Mouse (Mus musculus): ENCODE results near the gene Ankrd55. TPM values are rescaled to one million over a fixed set of nuclear protein-coding genes. Genes with fewer than 3 reads are reported as not detected.

Gene Ankrd55
- total and polyA plus RNA-seq, 2 experiments from 2014 or later: 12.0 to 16.5 TPM

- WGBS: 86% methylated on average over 4 of the region's 4 CpGs
- Histone ChIP-seq H3K27ac (no peak overlapping the region), H3K36me3 (ENCODE audit: insufficient read depth, low read length) (no peaks in the 10 kb centered on the region; the same call in 1 of the 2 replicates), H3K9ac (replicated peaks; ENCODE audit: low read length) (no peak overlapping the region), H3K9me3 (ENCODE audit: low read length) (no peaks in the 10 kb centered on the region), H3K4me3 (ENCODE audit: low read length) (no peak overlapping the region), H3K4me1 (ENCODE audit: insufficient read depth, low read length) (no peaks in the 10 kb centered on the region), H3K4me2 (ENCODE audit: low read depth, low read length) (no peak overlapping the region), H3K27me3 (ENCODE audit: insufficient read depth, low read length) (no peaks in the 10 kb centered on the region)
- DNase-seq (ENCODE audit: low spot score): no peak
- no peak for ATAC-seq
- no peak for TF ChIP-seq CTCF (IDR thresholded peaks at IDR 0.05; ENCODE audit: low read depth)
Observed at GRCm38 (mm10) chr13:112366321-112367029, 78.2 kb downstream of the Ankrd55 start.

GRCm38 (mm10) chr13:112371729-112372128 lies 83.5 kb downstream of the Ankrd55 start:
- ATAC-seq (no peak), DNase-seq (ENCODE audit: low spot score) (no peak)
- Histone ChIP-seq H3K4me2 (ENCODE audit: low read depth, low read length) (no peak overlapping the region), H3K9ac (replicated peaks; ENCODE audit: low read length) (no peak overlapping the region), H3K4me3 (ENCODE audit: low read length) (no peak overlapping the region), H3K36me3 (ENCODE audit: insufficient read depth, low read length) (no peaks in the 10 kb centered on the region), H3K27me3 (ENCODE audit: insufficient read depth, low read length) (no peaks in the 10 kb centered on the region), H3K27ac (no peak overlapping the region), H3K9me3 (ENCODE audit: low read length) (no peaks in the 10 kb centered on the region), H3K4me1 (ENCODE audit: insufficient read depth, low read length) (no peaks in the 10 kb centered on the region)
- WGBS: 94% methylated on average over 4 of the region's 4 CpGs
- no peak for TF ChIP-seq CTCF (IDR thresholded peaks at IDR 0.05; ENCODE audit: low read depth)

GRCm38 (mm10) chr13:112375766-112376165 lies 87.5 kb downstream of the Ankrd55 start:
- Histone ChIP-seq H3K36me3 (ENCODE audit: insufficient read depth, low read length) (no peaks in the 10 kb centered on the region), H3K4me3 (ENCODE audit: low read length) (no peak overlapping the region), H3K27ac (no peak overlapping the region), H3K9me3 (ENCODE audit: low read length) (no peaks in the 10 kb centered on the region), H3K27me3 (ENCODE audit: insufficient read depth, low read length) (no peaks in the 10 kb centered on the region), H3K4me1 (ENCODE audit: insufficient read depth, low read length) (no peaks in the 10 kb centered on the region), H3K9ac (replicated peaks; ENCODE audit: low read length) (no peak overlapping the region), H3K4me2 (ENCODE audit: low read depth, low read length) (no peak overlapping the region)
- peak; percentile 29; the same call in 1 of the 2 replicates for ATAC-seq
- DNase-seq (ENCODE audit: low spot score): peak; percentile 55
- TF ChIP-seq CTCF (IDR thresholded peaks at IDR 0.05; ENCODE audit: low read depth): no peak
- 27% methylated on average over 8 of the region's 8 CpGs for WGBS

- Histone ChIP-seq H3K27me3 (ENCODE audit: insufficient read depth, low read length) (no peaks in the 10 kb centered on the region), H3K27ac (no peak overlapping the region), H3K36me3 (ENCODE audit: insufficient read depth, low read length) (no peaks in the 10 kb centered on the region), H3K9me3 (ENCODE audit: low read length) (no peaks in the 10 kb centered on the region), H3K4me1 (ENCODE audit: insufficient read depth, low read length) (no peaks in the 10 kb centered on the region), H3K9ac (replicated peaks; ENCODE audit: low read length) (no peak overlapping the region), H3K4me2 (ENCODE audit: low read depth, low read length) (no peak overlapping the region), H3K4me3 (ENCODE audit: low read length) (no peak overlapping the region)
- no peak for DNase-seq (ENCODE audit: low spot score)
- no peak for ATAC-seq
- no peak for TF ChIP-seq CTCF (IDR thresholded peaks at IDR 0.05; ENCODE audit: low read depth)
- 88% methylated on average over 9 of the region's 9 CpGs for WGBS
Observed at GRCm38 (mm10) chr13:112378782-112379305, 90.6 kb downstream of the Ankrd55 start.

GRCm38 (mm10) chr13:112381476-112381875 lies 93.2 kb downstream of the Ankrd55 start:
- Histone ChIP-seq H3K27me3 (ENCODE audit: insufficient read depth, low read length) (no peaks in the 10 kb centered on the region), H3K4me2 (ENCODE audit: low read depth, low read length) (no peak overlapping the region), H3K9me3 (ENCODE audit: low read length) (no peaks in the 10 kb centered on the region), H3K4me1 (ENCODE audit: insufficient read depth, low read length) (no peaks in the 10 kb centered on the region), H3K36me3 (ENCODE audit: insufficient read depth, low read length) (no peaks in the 10 kb centered on the region), H3K4me3 (ENCODE audit: low read length) (no peak overlapping the region), H3K27ac (no peak overlapping the region), H3K9ac (replicated peaks; ENCODE audit: low read length) (no peak overlapping the region)
- no peak for DNase-seq (ENCODE audit: low spot score)
- no peak for ATAC-seq
- 80% methylated on average over 2 of the region's 2 CpGs for WGBS
- no peak for TF ChIP-seq CTCF (IDR thresholded peaks at IDR 0.05; ENCODE audit: low read depth)

- Histone ChIP-seq H3K27me3 (ENCODE audit: insufficient read depth, low read length) (no peaks in the 10 kb centered on the region), H3K36me3 (ENCODE audit: insufficient read depth, low read length) (no peaks in the 10 kb centered on the region), H3K4me1 (ENCODE audit: insufficient read depth, low read length) (no peaks in the 10 kb centered on the region), H3K27ac (no peak overlapping the region), H3K4me3 (ENCODE audit: low read length) (no peak overlapping the region), H3K9me3 (ENCODE audit: low read length) (no peaks in the 10 kb centered on the region), H3K4me2 (ENCODE audit: low read depth, low read length) (no peak overlapping the region), H3K9ac (replicated peaks; ENCODE audit: low read length) (no peak overlapping the region)
- ATAC-seq: 0 out of 2 replicates have a peak, but pooled peaks have one; percentile 5
- no peak for DNase-seq (ENCODE audit: low spot score)
- WGBS: 54% methylated on average over 4 of the region's 4 CpGs
- no peak for TF ChIP-seq CTCF (IDR thresholded peaks at IDR 0.05; ENCODE audit: low read depth)
Observed at GRCm38 (mm10) chr13:112382457-112382856, 94.2 kb downstream of the Ankrd55 start.

GRCm38 (mm10) chr13:112382956-112383355 lies 94.7 kb downstream of the Ankrd55 start:
- Histone ChIP-seq H3K36me3 (ENCODE audit: insufficient read depth, low read length) (no peaks in the 10 kb centered on the region), H3K4me2 (ENCODE audit: low read depth, low read length) (no peak overlapping the region), H3K4me1 (ENCODE audit: insufficient read depth, low read length) (no peaks in the 10 kb centered on the region), H3K27me3 (ENCODE audit: insufficient read depth, low read length) (no peaks in the 10 kb centered on the region), H3K9ac (replicated peaks; ENCODE audit: low read length) (no peak overlapping the region), H3K4me3 (ENCODE audit: low read length) (no peak overlapping the region), H3K27ac (no peak overlapping the region), H3K9me3 (ENCODE audit: low read length) (no peaks in the 10 kb centered on the region)
- ATAC-seq (0 out of 2 replicates have a peak, but pooled peaks have one; percentile 49), DNase-seq (ENCODE audit: low spot score) (peak; percentile 13)
- no peak for TF ChIP-seq CTCF (IDR thresholded peaks at IDR 0.05; ENCODE audit: low read depth)
- WGBS: 65% methylated on average over 3 of the region's 3 CpGs
